Mouse (Mus musculus) midbrain, embryonic 13.5 days (tissue): ENCODE measurements around the gene Smarcc2. TPM values are rescaled to one million over a fixed set of nuclear protein-coding genes. Genes with fewer than 3 reads are reported as not detected.

Experiments
- ATAC-seq: fragments of 200-750 bp; cut with Nextera tagmentation; 2 replicates; pipeline ENCODE4 v1.8.0; 2017; ENCODE audit warnings: mild to moderate bottlenecking, moderate TSS enrichment, moderate library complexity
- H3K27ac ChIP-seq: fragments of 300-500 bp; sonication (generic); 2 replicates; pipeline ENCODE4 v1.5.1; 2015; ENCODE audit warnings: inconsistent platforms, mild to moderate bottlenecking, moderate library complexity
- H3K27me3 ChIP-seq: fragments of 300-500 bp; sonication (generic); 2 replicates; pipeline ENCODE4 v1.6.1; 2015; ENCODE audit warnings: mild to moderate bottlenecking, inconsistent platforms
- H3K36me3 ChIP-seq: fragments of 300-500 bp; sonication (generic); 2 replicates; pipeline ENCODE4 v1.6.1; 2015; ENCODE audit warnings: mild to moderate bottlenecking, inconsistent platforms
- H3K4me1 ChIP-seq: fragments of 300-500 bp; sonication (generic); replicated peaks from 2 replicates; pipeline ENCODE4 v1.6.1; 2015; ENCODE audit warnings: inconsistent platforms
- H3K4me2 ChIP-seq: fragments of 300-500 bp; sonication (generic); replicated peaks from 2 replicates; pipeline ENCODE4 v1.6.1; 2015; ENCODE audit warnings: moderate library complexity, mild to moderate bottlenecking, inconsistent platforms
- H3K4me3 ChIP-seq: fragments of 300-500 bp; sonication (generic); replicated peaks from 2 replicates; pipeline ENCODE4 v1.5.1; 2015; ENCODE audit warnings: mild to moderate bottlenecking, inconsistent platforms
- H3K9ac ChIP-seq: fragments of 300-500 bp; sonication (generic); replicated peaks from 2 replicates; pipeline ENCODE4 v1.6.1; 2015; ENCODE audit warnings: mild to moderate bottlenecking, inconsistent platforms
- H3K9me3 ChIP-seq: fragments of 300-500 bp; sonication (generic); 2 replicates; pipeline ENCODE4 v1.6.1; 2016; ENCODE audit warnings: mild to moderate bottlenecking, inconsistent platforms
- WGBS: fragments of 180-500 bp; shearing (Covaris S2); methylation state at CpG from one replicate; pipeline ENCODE4 v1.1.7; 2015; 5-methylcytosine and 5-hydroxymethylcytosine counted together
- polyA plus RNA-seq: library from polyadenylated mRNA; unstranded; fragments of >200 nt; fragmentation: Nextera tagmentation; extraction: Ambion mirVana; gene quantifications from 2 replicates; pipeline ENCODE4 v1.2.1, GENCODE M21; 2015

Gene Smarcc2
- polyA plus RNA-seq = 200 and 212 TPM in 2 replicates

DNA sequence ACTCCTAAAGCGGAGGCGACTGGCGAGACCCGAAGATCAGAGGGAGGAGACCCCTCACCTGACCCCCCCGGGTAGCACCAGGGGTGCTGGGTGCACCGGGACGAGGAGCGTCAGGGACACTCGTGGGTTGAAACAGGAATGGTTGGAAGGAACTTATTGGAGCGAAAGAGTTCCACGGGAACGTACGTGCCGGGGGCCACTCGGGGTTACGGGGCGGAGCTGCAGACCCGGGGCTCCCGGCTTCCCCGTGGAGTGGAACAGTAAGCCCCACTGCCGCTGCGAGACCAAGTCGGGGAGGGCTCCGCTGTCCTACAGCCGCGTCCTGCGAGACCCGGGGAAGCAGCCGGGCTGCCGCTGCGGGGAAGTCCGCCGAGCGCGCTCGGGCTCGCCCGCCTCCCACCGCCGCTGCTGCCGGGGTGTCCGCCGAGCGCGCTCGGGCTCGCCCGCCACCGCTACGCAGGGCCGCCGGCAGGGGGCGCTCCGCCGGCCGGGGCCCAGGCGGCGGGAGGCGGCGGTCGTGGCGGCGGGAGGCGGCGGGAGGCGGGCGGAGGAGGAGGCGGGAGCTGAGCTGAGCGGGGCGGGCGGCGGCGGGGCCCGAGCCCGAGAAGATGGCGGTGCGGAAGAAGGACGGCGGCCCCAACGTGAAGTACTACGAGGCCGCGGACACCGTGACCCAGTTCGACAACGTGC is at the start of gene Smarcc2:
Smarcc2 (plus strand) TSS at position 530 of the 690 bp plus-strand sequence.
- Histone ChIP-seq H3K4me3 (peak within 1 kb of the TSS; percentile 97), H3K9me3 (no peaks in the 10 kb centered on the region), H3K9ac (peak within 1 kb of the TSS; percentile 99), H3K27ac (peak within 1 kb of the TSS; percentile 97), H3K4me1 (peaks cover 18% of the 10 kb centered on the region), H3K27me3 (no peaks in the 10 kb centered on the region), H3K36me3 (peaks cover 23% of the 10 kb centered on the region), H3K4me2 (peak within 1 kb of the TSS; percentile 92)
- ATAC-seq = peak; percentile 80
- WGBS = under 1% methylated on average over 56 of the region's 86 CpGs

DNA sequence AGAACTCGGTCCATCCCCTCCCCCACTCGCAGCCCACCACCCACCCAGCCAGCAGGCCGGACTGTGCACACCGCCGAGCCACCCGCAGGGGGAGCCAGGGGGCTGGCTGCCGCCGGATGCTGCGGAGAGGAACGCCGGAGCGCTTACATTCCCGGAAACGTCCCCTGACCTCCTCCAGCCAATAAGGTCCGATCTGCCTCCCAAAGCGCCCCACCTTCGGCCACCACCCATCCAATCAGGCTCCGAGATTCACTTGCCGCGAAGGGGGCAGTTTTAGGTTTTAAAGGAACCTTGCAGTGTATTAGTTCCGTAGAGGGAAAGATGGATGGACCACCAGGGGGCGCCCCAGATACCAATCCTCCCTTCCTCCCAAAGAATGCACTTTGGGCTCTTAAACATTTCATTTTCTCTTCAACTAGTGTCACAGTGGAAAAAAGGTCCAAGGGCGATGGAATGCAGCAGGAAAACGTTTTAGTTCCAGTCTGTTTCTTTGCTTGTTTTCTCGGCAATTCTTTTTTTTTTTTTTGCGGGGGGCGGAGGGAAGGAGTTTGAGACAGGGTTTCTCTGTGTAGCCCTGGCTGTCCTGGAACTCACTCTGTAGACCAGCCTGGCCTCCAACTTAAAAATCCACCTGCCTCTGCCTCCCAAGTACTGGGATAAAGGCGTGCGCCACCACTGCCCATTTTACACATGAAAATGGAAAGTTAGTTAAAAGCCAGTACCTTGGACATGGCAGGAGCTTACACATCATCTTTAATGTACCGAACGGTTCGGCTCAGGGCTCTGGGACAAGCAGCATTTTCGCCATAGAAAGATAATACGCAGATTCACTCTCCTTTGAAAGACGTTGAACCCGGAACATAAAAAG is 49.1 kb upstream of the Smarcc2 start:
- H3K27me3 ChIP-seq = no peaks in the 10 kb centered on the region
- ATAC-seq = peak; percentile 89
- peak overlapping the region; percentile 90 for H3K9ac ChIP-seq
- H3K9me3 ChIP-seq = no peaks in the 10 kb centered on the region
- H3K36me3 ChIP-seq = peaks cover 30% of the 10 kb centered on the region
- peaks cover 49% of the 10 kb centered on the region for H3K4me1 ChIP-seq
- H3K4me2 ChIP-seq = peak overlapping the region; percentile 94
- peak overlapping the region; percentile 97 for H3K4me3 ChIP-seq
- peak overlapping the region; percentile 95 for H3K27ac ChIP-seq
- 7% methylated on average over 36 of the region's 36 CpGs for WGBS

DNA sequence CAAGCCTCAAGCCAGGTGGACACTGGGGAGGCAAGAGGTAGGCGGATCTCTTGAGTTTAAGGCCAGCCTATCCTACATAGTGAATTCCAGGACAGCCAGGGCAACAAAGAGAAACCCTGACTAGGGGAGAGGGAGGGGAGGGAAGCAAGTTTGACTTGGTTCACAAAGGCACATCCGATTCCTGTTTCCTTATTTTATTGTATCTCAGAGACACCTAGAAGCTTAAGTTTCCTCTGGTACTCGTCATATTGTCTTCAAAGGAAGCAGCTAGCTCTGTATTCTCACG is 48.5 kb upstream of the Smarcc2 start:
- H3K27ac ChIP-seq = peak overlapping the region; percentile 95
- peak overlapping the region; percentile 94 for H3K4me2 ChIP-seq
- whole genome bisulfite sequencing = 28% methylated on average over 4 of the region's 4 CpGs
- ATAC-seq = no peak
- H3K4me3 ChIP-seq = peak overlapping the region; percentile 97
- H3K4me1 ChIP-seq = peaks cover 49% of the 10 kb centered on the region
- peaks cover 34% of the 10 kb centered on the region for H3K36me3 ChIP-seq
- no peaks in the 10 kb centered on the region for H3K9me3 ChIP-seq
- peak overlapping the region; percentile 90; the same call in 1 of the 2 replicates for H3K9ac ChIP-seq
- H3K27me3 ChIP-seq = no peaks in the 10 kb centered on the region

DNA sequence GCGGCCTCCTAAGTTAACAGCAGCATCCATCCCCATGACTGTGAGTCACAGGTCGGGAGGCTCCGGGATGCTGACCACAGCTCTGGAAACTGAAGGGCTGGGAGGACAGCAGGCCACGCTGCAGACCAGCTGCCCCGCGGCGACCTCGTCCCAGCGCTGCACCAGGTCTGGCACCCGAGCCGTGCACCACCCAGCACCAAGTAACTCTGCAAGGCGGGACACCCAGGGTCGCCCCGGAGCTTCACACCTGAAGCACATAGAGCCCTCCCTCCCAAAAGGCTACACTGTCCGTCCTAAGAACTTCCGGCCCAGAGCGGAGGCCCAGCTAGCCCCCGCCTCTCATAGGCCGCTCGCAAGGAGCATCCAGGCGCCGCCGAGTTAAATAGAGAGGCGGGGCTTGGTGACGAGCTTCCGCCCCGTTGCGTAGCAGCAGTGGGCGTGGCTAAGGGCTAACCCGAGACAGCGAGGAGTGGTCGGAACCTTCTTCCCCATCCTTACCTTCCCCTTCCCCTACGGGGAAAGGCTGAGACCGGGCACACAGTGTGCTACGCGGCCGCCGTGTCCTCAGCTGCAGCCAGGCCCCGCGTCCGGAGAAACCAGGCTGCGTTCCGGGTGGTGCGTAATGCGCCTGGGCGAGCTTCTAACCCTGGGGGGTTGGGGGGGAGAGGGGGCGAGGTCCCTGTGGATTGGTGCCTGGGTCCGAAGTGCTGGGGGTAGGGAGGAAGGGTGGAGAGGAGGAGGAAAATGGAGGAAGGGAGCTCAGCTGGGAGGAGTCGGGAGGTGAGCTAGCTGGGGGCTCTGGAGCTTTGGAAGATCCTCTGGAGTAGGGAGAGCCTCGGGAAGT is 47.6 kb upstream of the Smarcc2 start, which contains the start of the genes Nabp2 and Rnf41:
Nabp2 (minus strand) TSS at position 282 of the 844 bp plus-strand sequence.
Rnf41 (plus strand) TSS at position 447 of the 844 bp plus-strand sequence.
- Histone ChIP-seq H3K9ac (peak within 1 kb of the TSS; percentile 90), H3K27ac (peak within 1 kb of the TSS; percentile 95), H3K4me3 (peak within 1 kb of the TSS; percentile 97), H3K4me1 (peaks cover 49% of the 10 kb centered on the region), H3K9me3 (no peaks in the 10 kb centered on the region), H3K27me3 (no peaks in the 10 kb centered on the region), H3K4me2 (peak within 1 kb of the TSS; percentile 94), H3K36me3 (peaks cover 34% of the 10 kb centered on the region)
- WGBS = under 1% methylated on average over 50 of the region's 50 CpGs
- ATAC-seq = peak; percentile 92

DNA sequence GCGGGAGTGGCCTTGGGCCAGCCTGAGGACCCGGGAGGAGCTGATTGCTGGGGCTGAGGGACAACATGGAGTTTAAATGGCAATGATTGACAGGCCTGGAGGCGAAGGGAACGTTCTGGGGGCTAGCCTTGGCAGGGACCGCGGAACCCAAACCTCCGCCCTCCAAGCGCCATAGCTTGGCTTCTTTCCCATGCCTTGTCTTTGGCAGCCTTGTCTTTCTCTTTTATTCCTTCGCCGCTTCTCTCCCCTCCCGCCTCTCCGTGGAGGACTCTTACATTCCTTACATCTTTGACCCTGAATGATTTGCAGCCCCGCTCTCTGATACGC is 47.0 kb upstream of the Smarcc2 start:
- WGBS = under 1% methylated on average over 14 of the region's 14 CpGs
- ATAC-seq = no peak
- Histone ChIP-seq H3K27ac (peak overlapping the region; percentile 95), H3K27me3 (no peaks in the 10 kb centered on the region), H3K9ac (peak overlapping the region; percentile 90), H3K36me3 (peaks cover 34% of the 10 kb centered on the region), H3K4me3 (peak overlapping the region; percentile 97), H3K9me3 (no peaks in the 10 kb centered on the region), H3K4me2 (peak overlapping the region; percentile 94), H3K4me1 (peaks cover 49% of the 10 kb centered on the region)

DNA sequence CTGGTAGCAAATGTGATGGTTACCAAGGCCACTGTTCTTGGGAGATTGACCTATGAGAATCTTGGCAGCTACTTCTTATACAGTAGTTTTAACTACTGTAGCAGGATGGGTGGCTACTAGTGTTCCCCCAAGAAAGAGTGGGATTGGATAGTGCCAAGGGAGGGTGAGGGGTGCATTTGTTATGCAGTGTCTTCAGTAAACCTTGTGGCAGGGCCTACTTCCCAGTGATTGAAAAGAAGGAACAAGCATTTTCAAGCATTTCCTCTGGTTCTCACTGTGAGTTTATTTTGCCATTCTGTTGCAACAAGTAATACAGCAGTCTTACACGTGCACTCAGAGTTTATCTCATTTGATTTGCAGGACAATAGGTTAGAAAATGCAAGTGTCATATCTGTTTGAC is 46.5 kb upstream of the Smarcc2 start:
- Histone ChIP-seq H3K4me1 (peaks cover 49% of the 10 kb centered on the region), H3K4me3 (peak overlapping the region; percentile 97), H3K36me3 (peaks cover 39% of the 10 kb centered on the region), H3K4me2 (peak overlapping the region; percentile 94), H3K27ac (peak overlapping the region; percentile 95; the same call in 1 of the 2 replicates), H3K9ac (peak overlapping the region; percentile 90), H3K9me3 (no peaks in the 10 kb centered on the region), H3K27me3 (no peaks in the 10 kb centered on the region)
- ATAC-seq = no peak
- WGBS = 34% methylated on average over 1 of the region's 1 CpGs

DNA sequence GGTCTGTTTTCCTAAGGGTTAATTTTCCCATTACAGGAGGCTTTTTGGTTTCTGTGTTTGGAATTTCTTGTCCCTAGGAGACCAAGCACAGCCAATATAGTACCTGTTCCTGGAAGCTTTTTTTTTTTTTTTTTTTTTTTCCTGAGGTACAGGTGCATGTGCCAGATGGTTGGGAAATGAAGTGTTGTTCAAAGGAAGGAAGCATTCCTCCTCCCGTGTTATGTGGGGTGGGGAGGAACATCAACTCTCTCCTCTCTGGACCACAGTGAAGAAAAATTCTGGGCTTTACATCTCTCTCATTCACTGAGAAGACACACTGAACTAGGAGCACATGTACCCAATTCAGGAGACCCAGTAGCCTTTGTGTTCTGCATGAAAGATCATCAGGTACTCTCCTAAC is 46.0 kb upstream of the Smarcc2 start:
- 65% methylated on average over 1 of the region's 1 CpGs for WGBS

DNA sequence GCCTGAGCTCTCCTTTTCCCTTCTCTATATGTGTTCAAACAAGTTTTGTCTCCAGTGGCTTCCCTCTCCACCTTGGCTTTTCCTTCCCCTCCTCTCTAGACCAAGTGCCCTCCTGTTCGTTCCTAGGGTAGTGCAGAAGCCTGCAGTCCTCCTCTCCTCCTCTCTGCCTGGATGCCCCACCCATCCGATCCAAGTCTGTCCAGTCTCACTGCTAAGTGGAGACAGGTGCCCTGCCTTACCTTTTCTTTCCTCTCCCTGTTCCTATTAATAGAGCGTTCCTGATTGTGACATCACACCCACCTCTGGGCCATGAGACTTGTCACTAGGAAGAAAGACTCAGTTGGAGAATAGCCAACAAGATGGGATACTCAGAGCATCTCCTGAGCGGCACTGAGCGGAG is 44.2 kb upstream of the Smarcc2 start:
- WGBS = 93% methylated on average over 5 of the region's 5 CpGs
- Histone ChIP-seq H3K9ac (no peak overlapping the region; the same call in 1 of the 2 replicates), H3K4me3 (no peak overlapping the region), H3K4me1 (peaks cover 34% of the 10 kb centered on the region), H3K36me3 (peaks cover 58% of the 10 kb centered on the region), H3K4me2 (no peak overlapping the region), H3K9me3 (no peaks in the 10 kb centered on the region), H3K27ac (no peak overlapping the region), H3K27me3 (no peaks in the 10 kb centered on the region)
- no peak for ATAC-seq

More for the DNA sequence above, 46.0 kb upstream of the Smarcc2 start:
- H3K36me3 ChIP-seq = peaks cover 42% of the 10 kb centered on the region
- H3K4me3 ChIP-seq = peak overlapping the region; percentile 97
- no peaks in the 10 kb centered on the region for H3K27me3 ChIP-seq
- H3K9me3 ChIP-seq = no peaks in the 10 kb centered on the region
- H3K4me1 ChIP-seq = peaks cover 44% of the 10 kb centered on the region
- no peak overlapping the region for H3K27ac ChIP-seq
- H3K9ac ChIP-seq = peak overlapping the region; percentile 90
- H3K4me2 ChIP-seq = peak overlapping the region; percentile 94
- no peak for ATAC-seq

DNA sequence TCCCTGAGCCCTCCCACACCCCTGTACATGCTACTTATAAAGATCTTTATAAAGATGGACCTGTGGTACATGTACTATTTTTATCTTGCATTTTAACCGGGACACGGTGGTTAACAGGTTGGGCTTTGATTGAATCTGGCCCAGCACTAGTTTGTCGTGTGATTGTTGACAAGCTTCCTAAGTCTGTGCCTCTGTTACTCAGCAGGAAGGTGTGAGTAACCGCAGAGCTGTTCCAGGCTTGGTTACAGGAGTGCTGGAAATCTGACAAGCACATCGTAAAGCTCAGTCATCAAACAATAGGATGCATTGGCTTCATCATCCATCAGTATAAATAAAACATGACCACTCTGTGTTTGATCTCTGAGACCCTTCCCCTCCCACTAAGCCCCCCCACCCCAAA is 36.6 kb upstream of the Smarcc2 start:
- no peak for ATAC-seq
- H3K9ac ChIP-seq = no peak overlapping the region
- no peaks in the 10 kb centered on the region for H3K4me1 ChIP-seq
- no peak overlapping the region for H3K27ac ChIP-seq
- H3K9me3 ChIP-seq = no peaks in the 10 kb centered on the region
- H3K27me3 ChIP-seq = no peaks in the 10 kb centered on the region
- no peak overlapping the region for H3K4me2 ChIP-seq
- no peak overlapping the region for H3K4me3 ChIP-seq
- 93% methylated on average over 5 of the region's 5 CpGs for WGBS
- peaks cover 79% of the 10 kb centered on the region for H3K36me3 ChIP-seq

DNA sequence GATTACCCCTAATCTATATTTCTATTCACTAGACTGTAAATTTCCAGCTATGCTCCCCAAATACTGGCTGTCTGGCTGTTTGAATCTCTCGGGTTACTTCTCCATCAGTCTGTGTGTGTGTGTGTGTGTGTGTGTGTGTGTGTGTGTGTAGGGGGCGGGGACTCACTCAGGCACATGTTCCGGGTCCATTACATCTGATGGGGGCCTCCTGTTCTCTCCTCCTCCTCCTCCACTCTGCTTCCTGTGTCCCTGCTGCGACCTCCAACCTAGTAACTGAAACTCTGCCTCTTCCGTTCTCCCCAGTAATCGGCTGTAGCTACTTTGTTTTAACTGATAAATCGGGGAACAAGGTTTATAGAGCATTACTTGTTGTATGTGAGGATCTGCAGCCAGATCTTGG is 34.4 kb upstream of the Smarcc2 start:
- WGBS = 76% methylated on average over 7 of the region's 7 CpGs
- no peaks in the 10 kb centered on the region for H3K27me3 ChIP-seq
- H3K36me3 ChIP-seq = peaks cover 77% of the 10 kb centered on the region
- no peak overlapping the region for H3K9ac ChIP-seq
- no peak overlapping the region for H3K4me3 ChIP-seq
- no peaks in the 10 kb centered on the region for H3K9me3 ChIP-seq
- ATAC-seq = no peak
- no peaks in the 10 kb centered on the region for H3K4me1 ChIP-seq
- no peak overlapping the region for H3K27ac ChIP-seq
- no peak overlapping the region for H3K4me2 ChIP-seq

DNA sequence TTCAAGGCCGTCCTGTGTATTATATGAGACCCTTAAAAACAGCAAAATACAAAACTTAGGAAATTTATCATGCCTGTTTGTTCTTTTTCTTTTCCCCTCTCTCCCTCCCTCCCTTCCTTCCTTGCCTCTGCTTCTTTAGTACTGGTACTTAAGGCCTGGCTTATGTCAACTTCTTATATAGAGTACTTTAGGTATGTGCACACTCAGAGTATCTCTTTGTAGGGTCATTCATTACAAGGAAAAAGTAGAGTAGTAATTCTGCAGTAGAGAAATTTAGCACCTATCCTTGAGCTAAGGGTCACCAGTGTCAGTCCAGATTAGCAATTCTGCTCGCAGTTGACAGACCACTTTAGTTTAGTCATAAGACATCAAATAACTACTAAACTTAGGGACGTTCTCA is 33.8 kb upstream of the Smarcc2 start:
- 89% methylated on average over 3 of the region's 3 CpGs for WGBS
- H3K36me3 ChIP-seq = peaks cover 77% of the 10 kb centered on the region

More for the DNA sequence above, 33.8 kb upstream of the Smarcc2 start:
- Histone ChIP-seq H3K4me3 (no peak overlapping the region), H3K4me1 (no peaks in the 10 kb centered on the region), H3K9ac (no peak overlapping the region), H3K27me3 (no peaks in the 10 kb centered on the region), H3K4me2 (no peak overlapping the region), H3K27ac (no peak overlapping the region), H3K9me3 (no peaks in the 10 kb centered on the region)
- ATAC-seq = no peak
